Mouse (Mus musculus) myocyte (in vitro differentiated cells): ENCODE measurements around the gene Scube1.

ENCODE experiments used
- CEBPB ChIP-seq: IDR thresholded peaks from 2 replicates; pipeline ENCODE4 v1.6.1; 2011; ENCODE audit warnings: mild to moderate bottlenecking, moderate library complexity; ENCODE audit not compliant: poor library complexity, insufficient read depth, severe bottlenecking
- MAX ChIP-seq: IDR thresholded peaks from one replicate; pipeline ENCODE4 v1.6.1; 2011; ENCODE audit warnings: low read depth, mild to moderate bottlenecking, control low read depth
- MYOD1 ChIP-seq, 3 experiments: IDR thresholded peaks; one replicate each; pipeline ENCODE4 v1.6.1; 2011; ENCODE audit warnings: control low read depth in 2 of 3, low read depth in 2 of 3, mild to moderate bottlenecking in 2 of 3, moderate library complexity in 1 of 3; ENCODE audit not compliant: insufficient read length in 2 of 3, control insufficient read depth in 1 of 3
- MYOG ChIP-seq, 3 experiments: IDR thresholded peaks; one replicate each; pipeline ENCODE4 v1.6.1; 2011; ENCODE audit warnings: control low read depth in 2 of 3, low read depth in 2 of 3, mild to moderate bottlenecking in 2 of 3; ENCODE audit not compliant: insufficient read length in 2 of 3, control insufficient read depth in 1 of 3, insufficient read depth in 1 of 3
- POLR2A ChIP-seq: IDR thresholded peaks from one replicate; pipeline ENCODE4 v1.6.1; 2011; ENCODE audit warnings: low read depth, mild to moderate bottlenecking, control low read depth, moderate library complexity; ENCODE audit not compliant: insufficient read length
- POLR2AphosphoS2 ChIP-seq: IDR thresholded peaks from one replicate; pipeline ENCODE4 v1.6.1; 2011; ENCODE audit warnings: low read depth, control low read depth; ENCODE audit not compliant: insufficient read length
- REST ChIP-seq: IDR thresholded peaks from one replicate; pipeline ENCODE4 v1.6.1; 2011; ENCODE audit warnings: mild to moderate bottlenecking, control low read depth, moderate library complexity; ENCODE audit not compliant: insufficient read depth, insufficient read length
- SRF ChIP-seq: IDR thresholded peaks from one replicate; pipeline ENCODE4 v1.6.1; 2011; ENCODE audit warnings: low read depth; ENCODE audit not compliant: control insufficient read depth, insufficient read length
- TCF12 ChIP-seq: IDR thresholded peaks from one replicate; pipeline ENCODE4 v1.6.1; 2011; ENCODE audit warnings: mild to moderate bottlenecking, control low read depth; ENCODE audit not compliant: poor library complexity, insufficient read depth, severe bottlenecking
- TCF3 ChIP-seq: IDR thresholded peaks from one replicate; pipeline ENCODE4 v1.6.1; 2011; ENCODE audit warnings: low read depth, control low read depth; ENCODE audit not compliant: insufficient read length
- USF1 ChIP-seq: IDR thresholded peaks from one replicate; pipeline ENCODE4 v1.6.1; 2011; ENCODE audit warnings: low read depth, mild to moderate bottlenecking, control low read depth, moderate library complexity

DNA sequence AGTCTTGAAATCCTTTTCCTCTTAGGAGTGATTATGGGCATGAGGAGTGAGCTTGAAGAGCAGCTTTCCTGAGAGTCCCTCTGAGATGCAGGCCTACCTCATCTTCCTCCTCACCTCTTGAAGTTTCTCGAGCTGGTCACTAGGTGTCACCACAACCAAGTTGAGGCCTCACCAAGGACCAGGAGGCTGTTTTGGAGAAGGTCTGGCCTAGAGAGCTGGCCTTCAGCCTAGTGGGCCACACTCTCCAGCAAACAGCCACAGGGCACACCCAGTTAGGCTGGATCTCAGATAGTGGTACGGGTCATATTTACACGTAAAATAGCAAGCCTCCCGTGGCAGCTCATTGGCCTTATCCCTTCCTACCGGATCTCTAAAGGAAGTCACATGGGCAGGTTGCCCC lies 60.1 kb downstream of the Scube1 start:
- TF ChIP-seq POLR2A, result no peak
- no peak for TF ChIP-seq USF1
- no peak for TF ChIP-seq POLR2AphosphoS2
- no peak for TF ChIP-seq MYOG (IDR thresholded peaks at IDR 0.05; ENCODE audit: control insufficient read depth in 1 of 3, insufficient read depth in 1 of 3, insufficient read length in 2 of 3, low read depth in 2 of 3)
- no peak for TF ChIP-seq REST
- no peak for TF ChIP-seq SRF
- no peak for TF ChIP-seq TCF12
- TF ChIP-seq CEBPB, result no peak
- no peak for TF ChIP-seq TCF3
- TF ChIP-seq MYOD1 (IDR thresholded peaks at IDR 0.05; ENCODE audit: control insufficient read depth in 1 of 3, insufficient read length in 2 of 3, low read depth in 2 of 3), result no peak
- no peak for TF ChIP-seq MAX
